Mouse (Mus musculus) liver, adult 2 months (tissue): ENCODE data around the gene Gli1. TPM values are rescaled to one million over a fixed set of nuclear protein-coding genes. Genes with fewer than 3 reads are reported as not detected.

Experiments
- DNase-seq: peaks from one replicate; pipeline ENCODE4 v3.0.0-alpha.2; 2011; ENCODE audit warnings: low read depth, low spot score; ENCODE audit errors: extremely low read depth
- H3K27ac ChIP-seq: fragments of 200-500 bp; replicated peaks from 2 replicates; pipeline ENCODE4 v1.5.1; 2012; ENCODE audit warnings: low read depth, mild to moderate bottlenecking, control low read depth, inconsistent platforms, low read length; ENCODE audit not compliant: insufficient read depth
- H3K27me3 ChIP-seq: fragments of 200-500 bp; 2 replicates; pipeline ENCODE4 v1.6.1; 2012; ENCODE audit warnings: mild to moderate bottlenecking, moderate library complexity, low read length, inconsistent platforms; ENCODE audit not compliant: control insufficient read depth, insufficient read depth
- H3K36me3 ChIP-seq: fragments of 200-500 bp; 2 replicates; pipeline ENCODE4 v1.6.1; 2012; ENCODE audit warnings: low read length, inconsistent platforms; ENCODE audit not compliant: control insufficient read depth, insufficient read depth
- H3K4me1 ChIP-seq: fragments of 200-500 bp; 2 replicates; pipeline ENCODE4 v1.6.1; 2011; ENCODE audit warnings: low read length; ENCODE audit not compliant: control insufficient read depth, insufficient read depth
- H3K4me3 ChIP-seq: fragments of 200-500 bp; 2 replicates; pipeline ENCODE4 v1.5.1; 2011; ENCODE audit warnings: low read depth, mild to moderate bottlenecking, control low read depth, low read length, moderate library complexity; ENCODE audit not compliant: insufficient read depth
- H3K79me2 ChIP-seq: fragments of 200-500 bp; 2 replicates; pipeline ENCODE4 v1.6.1; 2012; ENCODE audit warnings: inconsistent platforms, mild to moderate bottlenecking, low read length, moderate library complexity; ENCODE audit not compliant: control insufficient read depth, insufficient read depth
- H3K9ac ChIP-seq: fragments of 200-500 bp; 2 replicates; pipeline ENCODE4 v1.6.1; 2012; ENCODE audit warnings: low read depth, mild to moderate bottlenecking, control low read depth, inconsistent platforms, low read length
- CTCF ChIP-seq: fragments of 200-500 bp; IDR thresholded peaks from 2 replicates; pipeline ENCODE4 v1.5.1; 2011; ENCODE audit warnings: low read depth, low read length, control low read depth
- POLR2A ChIP-seq: fragments of 200-500 bp; IDR thresholded peaks from 2 replicates; pipeline ENCODE4 v1.6.1; 2011; ENCODE audit warnings: low read length, control low read depth; ENCODE audit not compliant: insufficient read depth; ENCODE audit errors: extremely low read depth
- WGBS: fragments of 180-500 bp; shearing (Covaris S2); methylation state at CpG from one replicate; pipeline ENCODE4 v1.1.7; 2018; 5-methylcytosine and 5-hydroxymethylcytosine counted together
- polyA plus RNA-seq: library from polyadenylated mRNA; depleted of rRNA; stranded (reverse); fragments of >200 nt; gene quantifications from 2 replicates; pipeline ENCODE4 v1.2.3, GENCODE M21; 2012
- total RNA-seq: library from RNA; depleted of rRNA; stranded (reverse); fragments of >200 nt; gene quantifications from 2 replicates; pipeline ENCODE4 v1.2.3, GENCODE M21; 2014

The Gli1 gene
- total and polyA plus RNA-seq, 2 experiments: 0.04 TPM; not detected in 1

DNA sequence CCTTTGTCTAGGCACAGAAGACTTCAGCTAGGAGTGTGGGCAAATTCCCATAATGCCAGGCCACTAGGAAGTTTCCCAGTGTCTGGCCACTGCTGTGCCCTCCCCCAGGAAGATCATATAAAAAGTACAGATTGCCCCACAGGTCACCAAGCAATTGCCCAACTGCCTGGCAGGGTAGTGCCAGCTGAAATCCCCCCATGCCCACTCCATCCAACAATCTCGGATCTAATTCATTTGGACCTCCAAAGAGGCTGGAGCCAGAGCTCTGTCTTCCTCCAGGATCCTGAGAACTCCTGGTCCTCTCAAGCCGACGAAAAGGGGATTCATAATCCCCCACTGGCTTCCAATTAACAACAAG lies 53.9 kb downstream of the Gli1 start:
- H3K27me3 ChIP-seq: no peaks in the 10 kb centered on the region
- peaks cover 13% of the 10 kb centered on the region for H3K36me3 ChIP-seq
- H3K4me3 ChIP-seq: peak overlapping the region; percentile 80
- DNase-seq: peak; percentile 71
- peaks cover 19% of the 10 kb centered on the region; the same call in 1 of the 2 replicates for H3K79me2 ChIP-seq
- H3K27ac ChIP-seq: peak overlapping the region; percentile 96
- 0% methylated on average over 3 of the region's 3 CpGs for WGBS
- peak overlapping the region; percentile 86 for H3K9ac ChIP-seq
- H3K4me1 ChIP-seq: peaks cover 23% of the 10 kb centered on the region
- no peak for TF ChIP-seq POLR2A
- TF ChIP-seq CTCF: no peak

DNA sequence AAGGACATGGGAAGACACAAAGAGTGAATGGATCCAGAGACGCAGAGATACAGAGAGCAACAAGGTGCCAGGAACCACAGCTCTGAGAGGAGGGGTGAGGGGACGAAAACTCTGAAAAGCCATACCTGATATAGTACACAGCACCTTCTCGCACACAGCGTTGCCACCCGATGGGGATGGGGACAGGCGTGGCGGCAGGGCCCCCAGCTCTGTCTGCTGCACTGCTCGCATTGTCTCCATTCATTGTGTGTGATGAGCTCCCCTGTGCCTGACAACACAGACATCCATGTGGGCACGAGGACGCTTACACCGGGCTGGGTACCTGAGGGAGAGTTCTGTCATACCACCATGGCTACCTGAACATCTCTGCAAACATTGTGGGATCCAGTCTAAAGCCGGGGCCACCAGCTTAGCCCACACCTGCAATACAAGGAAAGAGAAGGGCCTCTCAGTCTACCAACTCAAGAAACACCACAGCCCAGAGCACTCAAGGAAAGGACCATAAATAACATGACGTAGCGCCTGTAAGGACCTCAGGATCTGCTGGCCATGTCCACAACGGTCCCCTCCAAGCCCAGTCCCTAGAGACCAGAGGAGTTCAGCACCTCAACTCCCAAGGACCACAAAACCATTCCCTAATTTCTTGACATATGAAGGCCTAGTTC lies 54.4 kb downstream of the Gli1 start:
- no peak for DNase-seq
- Histone ChIP-seq H3K27me3 (no peaks in the 10 kb centered on the region), H3K27ac (peak overlapping the region; percentile 96), H3K36me3 (peaks cover 16% of the 10 kb centered on the region), H3K4me1 (peaks cover 21% of the 10 kb centered on the region), H3K9ac (peak overlapping the region; percentile 86), H3K79me2 (peaks cover 19% of the 10 kb centered on the region; the same call in 1 of the 2 replicates), H3K4me3 (peak overlapping the region; percentile 80)
- WGBS: 38% methylated on average over 15 of the region's 15 CpGs
- no peak for TF ChIP-seq POLR2A
- no peak for TF ChIP-seq CTCF

GRCm38 (mm10) chr10:127286730-127287129 lies 55.0 kb downstream of the Gli1 start:
- Histone ChIP-seq H3K4me3 (no peak overlapping the region), H3K27ac (peak overlapping the region; percentile 96), H3K27me3 (no peaks in the 10 kb centered on the region), H3K9ac (0 out of 2 replicates have a peak overlapping the region, but pooled peaks have one; percentile 86), H3K4me1 (peaks cover 17% of the 10 kb centered on the region), H3K36me3 (peaks cover 20% of the 10 kb centered on the region), H3K79me2 (peaks cover 19% of the 10 kb centered on the region; the same call in 1 of the 2 replicates)
- TF ChIP-seq CTCF (no peak), POLR2A (no peak)
- WGBS: 14% methylated on average over 7 of the region's 7 CpGs
- DNase-seq: peak; percentile 55

DNA sequence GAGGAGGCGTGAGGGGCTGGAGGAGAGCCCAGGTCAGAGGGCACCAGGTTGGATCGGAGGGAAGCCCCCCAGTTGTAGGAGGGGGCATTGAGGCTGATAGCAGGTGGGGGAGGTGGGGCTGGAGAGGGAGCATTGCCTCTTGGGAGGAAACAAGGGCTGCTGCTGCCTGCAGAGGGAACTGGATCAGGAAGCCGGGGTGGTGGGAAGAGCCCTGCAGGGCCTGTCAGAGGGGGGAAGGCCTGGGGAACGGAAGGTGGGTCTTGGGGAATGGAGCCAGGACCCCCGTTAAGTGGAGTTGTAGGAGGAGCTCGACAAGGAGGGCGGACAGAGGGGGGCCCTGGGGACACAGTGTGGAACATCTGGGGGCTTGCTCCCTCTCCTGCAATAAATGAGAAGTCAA lies 55.6 kb downstream of the Gli1 start:
- Histone ChIP-seq H3K36me3 (peaks cover 25% of the 10 kb centered on the region), H3K79me2 (peaks cover 19% of the 10 kb centered on the region; the same call in 1 of the 2 replicates), H3K27me3 (no peaks in the 10 kb centered on the region), H3K4me3 (no peak overlapping the region), H3K4me1 (peaks cover 17% of the 10 kb centered on the region), H3K9ac (no peak overlapping the region), H3K27ac (no peak overlapping the region)
- no peak for DNase-seq
- TF ChIP-seq CTCF (no peak), POLR2A (no peak)
- WGBS: 80% methylated on average over 7 of the region's 7 CpGs

DNA sequence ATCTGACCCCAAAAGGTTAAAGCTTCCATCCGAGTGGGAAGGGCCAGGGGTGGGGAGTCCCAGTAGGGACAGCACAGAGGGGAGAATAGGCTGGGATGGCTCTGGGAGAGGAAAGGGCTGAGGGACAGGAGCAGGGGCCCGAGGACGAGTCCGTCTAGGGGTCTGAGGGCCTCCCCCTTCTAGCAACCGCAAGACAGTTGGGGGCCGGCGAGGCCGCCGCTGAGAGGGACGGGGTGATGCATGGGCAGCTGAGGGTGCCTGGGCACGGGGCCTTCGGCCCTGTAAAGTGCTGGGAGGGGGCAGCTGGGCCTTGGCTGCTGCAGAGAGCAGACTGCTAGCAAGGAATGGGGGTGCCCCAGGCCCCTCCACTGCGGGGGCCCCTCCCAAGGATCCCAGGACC lies 56.1 kb downstream of the Gli1 start:
- Histone ChIP-seq H3K36me3 (peaks cover 27% of the 10 kb centered on the region), H3K9ac (no peak overlapping the region), H3K79me2 (peaks cover 19% of the 10 kb centered on the region; the same call in 1 of the 2 replicates), H3K4me1 (peaks cover 17% of the 10 kb centered on the region), H3K4me3 (no peak overlapping the region), H3K27ac (no peak overlapping the region), H3K27me3 (no peaks in the 10 kb centered on the region)
- WGBS: 93% methylated on average over 13 of the region's 13 CpGs
- TF ChIP-seq POLR2A: no peak
- no peak for TF ChIP-seq CTCF
- no peak for DNase-seq
